Mouse (Mus musculus): ENCODE results near the gene Phactr2. TPM values are rescaled to one million over a fixed set of nuclear protein-coding genes. Genes with fewer than 3 reads are reported as not detected.

Gene Phactr2
- polyA plus RNA-seq, 1 experiment from 2014 or later = 4.6 TPM

- no peak overlapping the region for H3K9ac ChIP-seq
- WGBS (ENCODE audit: insufficient replicate concordance) = 56% methylated on average over 2 of the region's 2 CpGs
Measured at GRCm38 (mm10) chr10:13294886-13295285, 179.3 kb downstream of the Phactr2 start.

GRCm38 (mm10) chr10:13292026-13292425 lies 182.2 kb downstream of the Phactr2 start:
- Histone ChIP-seq H3K9ac (no peak overlapping the region), H3K4me2 (no peak overlapping the region), H3K9me3 (replicated peaks) (no peaks in the 10 kb centered on the region), H3K27ac (replicated peaks) (no peak overlapping the region), H3K4me3 (replicated peaks) (no peak overlapping the region), H3K36me3 (replicated peaks) (no peaks in the 10 kb centered on the region), H3K27me3 (no peaks in the 10 kb centered on the region), H3K4me1 (replicated peaks) (no peaks in the 10 kb centered on the region)
- no peak for ATAC-seq (ENCODE audit: insufficient read depth)
- WGBS (ENCODE audit: insufficient replicate concordance) = 57% methylated on average over 2 of the region's 2 CpGs

More at GRCm38 (mm10) chr10:13294886-13295285, 179.3 kb downstream of the Phactr2 start:
- Histone ChIP-seq H3K4me2 (no peak overlapping the region), H3K4me3 (replicated peaks) (no peak overlapping the region), H3K27ac (replicated peaks) (no peak overlapping the region), H3K9me3 (replicated peaks) (no peaks in the 10 kb centered on the region), H3K27me3 (no peaks in the 10 kb centered on the region), H3K36me3 (replicated peaks) (no peaks in the 10 kb centered on the region), H3K4me1 (replicated peaks) (no peaks in the 10 kb centered on the region)
- no peak for ATAC-seq (ENCODE audit: insufficient read depth)

DNA sequence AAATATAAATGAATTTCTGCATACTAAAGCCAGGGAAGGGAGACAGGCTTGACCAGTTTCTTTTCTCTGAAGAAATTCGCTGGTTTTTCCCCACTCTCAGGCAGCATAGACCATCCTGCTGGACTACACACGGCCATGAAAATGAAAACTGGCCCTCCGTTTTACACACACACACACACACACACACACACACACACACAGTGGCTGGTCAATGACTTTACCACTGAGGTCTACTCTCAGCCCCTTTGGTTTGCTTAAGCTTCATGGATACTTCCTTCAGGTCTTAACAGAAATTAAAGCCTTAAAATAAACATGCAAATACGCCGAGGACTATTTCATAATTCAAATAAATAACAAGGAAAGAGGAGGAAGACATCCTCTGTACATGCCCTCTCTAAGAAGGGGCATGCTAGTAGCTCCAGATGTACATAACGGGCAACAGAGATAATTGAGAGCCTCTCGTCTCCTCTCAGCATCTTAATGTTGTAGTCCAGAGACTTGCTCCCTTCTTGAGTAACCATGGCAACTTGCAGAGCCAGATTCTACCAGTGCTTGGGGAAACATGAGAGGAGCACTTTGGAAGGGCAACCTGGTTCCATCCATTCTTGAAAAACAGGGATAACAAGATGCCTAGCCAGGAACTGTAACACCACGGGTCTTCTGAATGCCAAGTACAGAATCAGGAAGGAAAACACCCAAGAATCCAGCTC lies 184.8 kb downstream of the Phactr2 start:
- Histone ChIP-seq H3K4me2 (no peak overlapping the region), H3K9me3 (replicated peaks) (no peaks in the 10 kb centered on the region), H3K36me3 (replicated peaks) (no peaks in the 10 kb centered on the region), H3K4me1 (replicated peaks) (no peaks in the 10 kb centered on the region), H3K27ac (replicated peaks) (no peak overlapping the region), H3K9ac (no peak overlapping the region), H3K4me3 (replicated peaks) (no peak overlapping the region), H3K27me3 (no peaks in the 10 kb centered on the region)
- no peak for ATAC-seq (ENCODE audit: insufficient read depth)
- whole genome bisulfite sequencing (ENCODE audit: insufficient replicate concordance) = 62% methylated on average over 8 of the region's 8 CpGs

- H3K4me1 ChIP-seq (replicated peaks) = no peaks in the 10 kb centered on the region
- 68% methylated on average over 5 of the region's 5 CpGs for WGBS (ENCODE audit: insufficient replicate concordance)
- no peak for ATAC-seq (ENCODE audit: insufficient read depth)
- no peaks in the 10 kb centered on the region for H3K27me3 ChIP-seq
- no peak overlapping the region for H3K27ac ChIP-seq (replicated peaks)
- no peaks in the 10 kb centered on the region for H3K36me3 ChIP-seq (replicated peaks)
- no peaks in the 10 kb centered on the region for H3K9me3 ChIP-seq (replicated peaks)
- H3K4me3 ChIP-seq (replicated peaks) = no peak overlapping the region
- no peak overlapping the region for H3K9ac ChIP-seq
- H3K4me2 ChIP-seq = no peak overlapping the region
Measured at GRCm38 (mm10) chr10:13288296-13288695, 185.9 kb downstream of the Phactr2 start.

DNA sequence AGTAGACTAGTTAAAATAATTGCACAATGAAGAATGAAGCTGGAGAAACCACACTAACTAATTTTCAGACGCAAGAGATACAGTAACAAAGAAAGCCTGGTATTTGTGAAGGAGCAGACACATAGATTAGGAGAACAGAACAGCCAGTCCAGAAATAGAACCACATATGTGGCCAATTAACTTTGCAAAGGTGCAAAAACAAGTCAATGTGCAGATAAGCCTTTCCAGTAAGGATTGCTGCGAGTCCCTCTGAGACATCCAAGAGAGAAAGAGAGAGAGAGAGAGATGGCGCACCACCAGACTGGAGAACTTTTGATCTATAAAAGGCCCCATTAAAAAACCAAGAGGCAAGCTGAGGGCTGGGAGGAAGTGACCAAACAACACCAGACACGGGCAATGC lies 190.8 kb downstream of the Phactr2 start:
- 62% methylated on average over 4 of the region's 4 CpGs for WGBS (ENCODE audit: insufficient replicate concordance)
- Histone ChIP-seq H3K27ac (replicated peaks) (no peak overlapping the region), H3K4me2 (no peak overlapping the region), H3K27me3 (no peaks in the 10 kb centered on the region), H3K4me1 (replicated peaks) (no peaks in the 10 kb centered on the region), H3K9ac (no peak overlapping the region), H3K36me3 (replicated peaks) (no peaks in the 10 kb centered on the region), H3K4me3 (replicated peaks) (no peak overlapping the region), H3K9me3 (replicated peaks) (no peaks in the 10 kb centered on the region)
- ATAC-seq (ENCODE audit: insufficient read depth) = no peak

GRCm38 (mm10) chr10:13280298-13280853 lies 193.8 kb downstream of the Phactr2 start:
- H3K4me3 ChIP-seq (replicated peaks) = no peak overlapping the region
- H3K9ac ChIP-seq = no peak overlapping the region
- H3K4me2 ChIP-seq = no peak overlapping the region
- WGBS (ENCODE audit: insufficient replicate concordance) = 62% methylated on average over 6 of the region's 6 CpGs
- ATAC-seq (ENCODE audit: insufficient read depth) = no peak
- H3K27me3 ChIP-seq = no peaks in the 10 kb centered on the region
- H3K27ac ChIP-seq (replicated peaks) = no peak overlapping the region
- no peaks in the 10 kb centered on the region for H3K36me3 ChIP-seq (replicated peaks)
- no peaks in the 10 kb centered on the region for H3K9me3 ChIP-seq (replicated peaks)
- H3K4me1 ChIP-seq (replicated peaks) = no peaks in the 10 kb centered on the region

DNA sequence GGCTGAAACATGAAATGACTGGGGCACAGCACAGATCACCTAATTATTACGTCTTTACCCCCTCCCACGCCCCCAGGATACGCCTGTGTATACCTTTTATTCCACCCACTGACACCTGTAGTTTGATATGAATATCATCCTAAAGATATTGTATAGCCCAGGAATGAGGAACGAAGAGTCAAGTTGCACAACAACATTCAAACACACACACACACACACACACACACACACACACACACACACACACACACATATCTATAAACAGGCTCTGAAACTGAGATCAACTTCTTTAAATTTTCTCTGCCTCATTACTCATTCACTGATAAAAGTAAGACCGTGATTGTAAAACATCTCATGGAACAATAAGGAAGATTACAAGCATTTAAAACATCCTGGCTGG lies 197.9 kb downstream of the Phactr2 start:
- WGBS (ENCODE audit: insufficient replicate concordance) = 65% methylated on average over 5 of the region's 5 CpGs
- H3K27ac ChIP-seq (replicated peaks) = no peak overlapping the region
- H3K9ac ChIP-seq = no peak overlapping the region
- H3K27me3 ChIP-seq = no peaks in the 10 kb centered on the region
- no peaks in the 10 kb centered on the region for H3K4me1 ChIP-seq (replicated peaks)
- no peaks in the 10 kb centered on the region for H3K36me3 ChIP-seq (replicated peaks)
- no peaks in the 10 kb centered on the region for H3K9me3 ChIP-seq (replicated peaks)
- ATAC-seq (ENCODE audit: insufficient read depth) = no peak
- H3K4me3 ChIP-seq (replicated peaks) = no peak overlapping the region
- H3K4me2 ChIP-seq = no peak overlapping the region

- no peaks in the 10 kb centered on the region for H3K27me3 ChIP-seq
- H3K9ac ChIP-seq = no peak overlapping the region
- no peak overlapping the region for H3K4me2 ChIP-seq
- H3K4me3 ChIP-seq (replicated peaks) = no peak overlapping the region
- H3K36me3 ChIP-seq (replicated peaks) = no peaks in the 10 kb centered on the region
- no peak overlapping the region for H3K27ac ChIP-seq (replicated peaks)
- WGBS (ENCODE audit: insufficient replicate concordance) = 64% methylated on average over 6 of the region's 6 CpGs
- no peak for ATAC-seq (ENCODE audit: insufficient read depth)
- no peaks in the 10 kb centered on the region for H3K4me1 ChIP-seq (replicated peaks)
- no peaks in the 10 kb centered on the region for H3K9me3 ChIP-seq (replicated peaks)
Measured at GRCm38 (mm10) chr10:13275152-13275551, 199.1 kb downstream of the Phactr2 start.

- no peak for ATAC-seq (ENCODE audit: insufficient read depth)
- WGBS (ENCODE audit: insufficient replicate concordance) = 62% methylated on average over 4 of the region's 4 CpGs
Measured at GRCm38 (mm10) chr10:13274699-13275098, 199.5 kb downstream of the Phactr2 start.

DNA sequence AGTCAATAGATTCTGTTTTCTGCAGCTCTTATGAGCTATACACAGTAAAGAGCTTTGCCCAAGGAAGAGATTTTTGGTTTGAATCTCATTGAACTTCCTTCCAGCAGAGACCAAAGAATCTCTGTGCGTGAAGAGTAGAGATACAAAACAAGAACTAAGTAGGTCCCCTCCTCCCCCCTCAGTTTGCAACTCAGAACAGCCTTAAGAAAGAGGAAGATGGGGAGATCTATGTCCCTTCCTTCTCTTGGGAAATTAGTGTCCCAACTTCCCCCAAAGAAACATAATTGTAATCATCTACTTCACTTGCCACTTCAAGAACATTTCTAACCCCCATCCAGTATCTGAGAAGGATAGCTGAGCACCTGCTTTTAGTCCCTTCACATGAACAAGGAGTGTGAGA lies 200.5 kb downstream of the Phactr2 start:
- Histone ChIP-seq H3K27me3 (no peaks in the 10 kb centered on the region), H3K27ac (replicated peaks) (no peak overlapping the region), H3K9me3 (replicated peaks) (no peaks in the 10 kb centered on the region), H3K36me3 (replicated peaks) (no peaks in the 10 kb centered on the region), H3K4me2 (no peak overlapping the region), H3K4me3 (replicated peaks) (no peak overlapping the region), H3K9ac (no peak overlapping the region), H3K4me1 (replicated peaks) (no peaks in the 10 kb centered on the region)
- WGBS (ENCODE audit: insufficient replicate concordance) = 28% methylated on average over 1 of the region's 1 CpGs
- ATAC-seq (ENCODE audit: insufficient read depth) = no peak

More at GRCm38 (mm10) chr10:13274699-13275098, 199.5 kb downstream of the Phactr2 start:
- Histone ChIP-seq H3K4me3 (replicated peaks) (no peak overlapping the region), H3K4me2 (no peak overlapping the region), H3K36me3 (replicated peaks) (no peaks in the 10 kb centered on the region), H3K9me3 (replicated peaks) (no peaks in the 10 kb centered on the region), H3K9ac (no peak overlapping the region), H3K27ac (replicated peaks) (no peak overlapping the region), H3K27me3 (no peaks in the 10 kb centered on the region), H3K4me1 (replicated peaks) (no peaks in the 10 kb centered on the region)

DNA sequence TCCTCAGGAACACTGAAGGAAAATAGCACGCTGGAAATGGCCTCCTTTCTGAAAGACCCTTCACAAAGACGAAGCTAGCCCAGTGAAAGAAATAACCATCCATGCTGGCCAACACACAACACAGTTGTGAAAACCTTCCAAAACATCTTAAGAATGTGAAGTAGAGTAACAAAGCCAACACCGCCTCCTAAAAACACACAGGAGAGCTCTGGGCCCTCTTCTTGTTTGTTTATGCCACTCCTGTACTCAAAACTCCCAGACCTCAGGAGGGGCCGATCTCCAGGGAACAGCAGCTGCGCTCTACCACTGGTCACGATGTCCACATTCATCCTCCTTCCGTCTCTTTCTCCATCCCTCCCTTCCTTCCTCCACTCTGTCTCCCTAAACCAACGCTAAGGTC lies 202.5 kb downstream of the Phactr2 start:
- Histone ChIP-seq H3K9me3 (replicated peaks) (no peaks in the 10 kb centered on the region), H3K27ac (replicated peaks) (no peak overlapping the region)
- 71% methylated on average over 8 of the region's 8 CpGs for WGBS (ENCODE audit: insufficient replicate concordance)

DNA sequence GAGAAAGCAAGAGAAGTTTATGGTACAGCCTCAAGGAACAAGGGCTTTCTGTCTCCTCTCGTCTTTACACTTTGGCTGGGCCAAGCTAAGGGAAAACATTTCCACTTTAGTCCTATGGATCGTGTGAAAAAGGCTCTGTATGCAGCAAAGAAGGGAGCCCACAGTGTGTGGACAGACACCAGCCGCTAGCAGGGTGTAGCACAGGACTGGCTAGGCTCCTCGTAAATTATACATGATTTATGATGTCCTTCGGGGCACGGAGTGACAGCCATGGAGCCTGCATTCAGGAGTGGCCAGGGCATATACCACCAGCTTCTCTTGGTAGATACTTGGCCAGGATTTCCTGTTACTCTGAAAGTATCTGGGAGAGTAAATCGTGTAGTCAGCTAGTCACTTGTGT lies 203.1 kb downstream of the Phactr2 start:
- H3K9me3 ChIP-seq (replicated peaks) = no peaks in the 10 kb centered on the region
- H3K9ac ChIP-seq = no peak overlapping the region
- H3K27me3 ChIP-seq = no peaks in the 10 kb centered on the region
- no peaks in the 10 kb centered on the region for H3K4me1 ChIP-seq (replicated peaks)
- H3K4me2 ChIP-seq = no peak overlapping the region
- no peak overlapping the region for H3K27ac ChIP-seq (replicated peaks)
- H3K4me3 ChIP-seq (replicated peaks) = no peak overlapping the region
- ATAC-seq (ENCODE audit: insufficient read depth) = no peak
- WGBS (ENCODE audit: insufficient replicate concordance) = 47% methylated on average over 7 of the region's 7 CpGs
- no peaks in the 10 kb centered on the region for H3K36me3 ChIP-seq (replicated peaks)

More for the DNA sequence above, 202.5 kb downstream of the Phactr2 start:
- Histone ChIP-seq H3K4me1 (replicated peaks) (no peaks in the 10 kb centered on the region), H3K4me2 (no peak overlapping the region), H3K9ac (no peak overlapping the region), H3K27me3 (no peaks in the 10 kb centered on the region), H3K4me3 (replicated peaks) (no peak overlapping the region), H3K36me3 (replicated peaks) (no peaks in the 10 kb centered on the region)
- ATAC-seq (ENCODE audit: insufficient read depth) = no peak
